Mouse (Mus musculus) heart, embryonic 13.5 days (tissue): ENCODE data around the gene Gm49510. TPM values are rescaled to one million over a fixed set of nuclear protein-coding genes. Genes with fewer than 3 reads are reported as not detected.
A peak's percentile ranks its signal among the peaks of the same experiment; 100 is the strongest.

Experiments used
- ATAC-seq: fragments of 200-750 bp; cut with Nextera tagmentation; 2 replicates; pipeline ENCODE4 v1.8.0; 2017; ENCODE audit warnings: moderate TSS enrichment; ENCODE audit not compliant: insufficient number of reproducible peaks, low FRiP score, low TSS enrichment; ENCODE audit errors: extremely low read depth
- H3K27ac ChIP-seq: fragments of 300-500 bp; sonication (generic); replicated peaks from 2 replicates; pipeline ENCODE4 v1.5.1; 2015; ENCODE audit warnings: moderate library complexity, mild to moderate bottlenecking, inconsistent platforms
- H3K27me3 ChIP-seq: fragments of 300-500 bp; sonication (generic); replicated peaks from 2 replicates; pipeline ENCODE4 v1.6.1; 2015; ENCODE audit warnings: mild to moderate bottlenecking, inconsistent platforms
- H3K36me3 ChIP-seq: fragments of 300-500 bp; sonication (generic); 2 replicates; pipeline ENCODE4 v1.6.1; 2015; ENCODE audit warnings: mild to moderate bottlenecking, inconsistent platforms
- H3K4me1 ChIP-seq: fragments of 300-500 bp; sonication (generic); 2 replicates; pipeline ENCODE4 v1.6.1; 2015; ENCODE audit warnings: inconsistent platforms
- H3K4me2 ChIP-seq: fragments of 300-500 bp; sonication (generic); 2 replicates; pipeline ENCODE4 v1.6.1; 2015; ENCODE audit warnings: inconsistent platforms, mild to moderate bottlenecking, moderate library complexity
- H3K4me3 ChIP-seq: fragments of 300-500 bp; sonication (generic); 2 replicates; pipeline ENCODE4 v1.5.1; 2015; ENCODE audit warnings: moderate library complexity, mild to moderate bottlenecking, inconsistent platforms
- H3K9ac ChIP-seq: fragments of 300-500 bp; sonication (generic); 2 replicates; pipeline ENCODE4 v1.6.1; 2015; ENCODE audit warnings: inconsistent platforms, mild to moderate bottlenecking, moderate library complexity
- H3K9me3 ChIP-seq: fragments of 300-500 bp; sonication (generic); 2 replicates; pipeline ENCODE4 v1.6.1; 2016; ENCODE audit warnings: inconsistent platforms
- WGBS: fragments of 180-500 bp; shearing (Covaris S2); methylation state at CpG from one replicate; pipeline ENCODE4 v1.1.7; 2015; ENCODE audit warnings: mixed read lengths; 5-methylcytosine and 5-hydroxymethylcytosine counted together
- microRNA-seq: library from miRNA; unstranded; fragments of <30 nt; microRNA quantifications from one replicate; pipeline ENCODE4, GENCODE M21; 2016
- polyA plus RNA-seq: library from polyadenylated mRNA; unstranded; fragments of >200 nt; fragmentation: Nextera tagmentation; extraction: Ambion mirVana; gene quantifications from 2 replicates; pipeline ENCODE4 v1.2.1, GENCODE M21; 2015

Gene Gm49510
- polyA plus RNA-seq, 1 experiment from 2014 or later = 0.20 TPM

DNA sequence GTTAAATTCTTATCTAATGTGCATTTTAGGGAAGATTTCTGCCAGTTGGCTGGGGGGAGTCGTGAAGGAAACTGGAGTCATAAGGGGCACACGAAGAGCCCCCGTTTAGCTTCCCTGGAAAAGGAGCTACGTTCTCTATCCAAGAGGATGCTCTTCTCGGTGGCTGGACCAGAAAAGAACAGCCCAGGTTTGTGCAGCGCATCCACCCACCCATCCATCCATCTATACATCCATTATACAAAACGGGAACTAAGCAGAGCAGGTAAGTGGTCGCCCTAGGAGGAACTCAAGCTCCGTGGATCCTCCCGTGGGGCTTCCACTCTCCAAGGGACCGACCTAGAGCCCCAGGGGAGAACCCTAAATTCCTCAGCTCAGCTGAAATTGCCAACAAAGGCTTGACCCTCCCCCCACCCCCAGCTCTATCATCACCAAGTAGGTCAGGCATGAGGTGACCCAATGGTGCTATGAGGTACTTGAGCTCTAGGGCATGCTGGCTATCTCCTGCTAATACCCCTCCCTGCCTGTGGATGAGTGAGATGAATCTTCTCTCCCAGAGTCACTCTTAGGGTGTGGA lies 48.8 kb downstream of the Gm49510 start:
- WGBS = 7% methylated on average over 11 of the region's 11 CpGs
- no peaks in the 10 kb centered on the region for H3K36me3 ChIP-seq
- H3K27me3 ChIP-seq = peaks cover 32% of the 10 kb centered on the region
- H3K9me3 ChIP-seq = peaks cover 2% of the 10 kb centered on the region; the same call in 1 of the 2 replicates
- peak overlapping the region; percentile 57 for H3K4me3 ChIP-seq
- H3K4me2 ChIP-seq = peak overlapping the region; percentile 81
- H3K9ac ChIP-seq = peak overlapping the region; percentile 79
- peaks cover 15% of the 10 kb centered on the region for H3K4me1 ChIP-seq
- ATAC-seq = no peak
- H3K27ac ChIP-seq = no peak overlapping the region

DNA sequence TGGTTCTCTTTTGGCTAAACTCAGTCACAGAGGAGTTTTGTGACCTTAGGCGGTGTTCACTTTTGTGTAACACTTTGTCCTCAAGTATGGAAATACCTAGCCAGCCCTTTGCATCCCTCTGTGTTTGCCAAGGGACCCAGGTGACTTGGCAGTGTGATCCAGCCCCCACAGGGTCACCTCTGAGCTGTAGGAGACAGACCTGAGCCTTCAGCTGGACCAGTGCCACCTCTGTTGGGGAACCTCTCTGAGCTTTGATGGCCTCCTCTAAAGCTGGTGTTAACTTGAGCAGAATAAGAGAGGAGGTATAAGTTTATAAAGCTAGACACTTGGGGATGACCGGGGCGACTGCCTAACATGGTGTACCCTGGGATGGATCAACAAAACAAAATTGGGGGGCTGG lies 49.4 kb downstream of the Gm49510 start:
- no peaks in the 10 kb centered on the region for H3K36me3 ChIP-seq
- peaks cover 2% of the 10 kb centered on the region; the same call in 1 of the 2 replicates for H3K9me3 ChIP-seq
- no peak overlapping the region for H3K4me3 ChIP-seq
- no peak overlapping the region for H3K27ac ChIP-seq
- H3K4me2 ChIP-seq = peak overlapping the region; percentile 81; the same call in 1 of the 2 replicates
- no peak for ATAC-seq
- 93% methylated on average over 3 of the region's 3 CpGs for WGBS
- no peak overlapping the region for H3K9ac ChIP-seq
- peaks cover 15% of the 10 kb centered on the region for H3K4me1 ChIP-seq
- H3K27me3 ChIP-seq = peaks cover 32% of the 10 kb centered on the region

DNA sequence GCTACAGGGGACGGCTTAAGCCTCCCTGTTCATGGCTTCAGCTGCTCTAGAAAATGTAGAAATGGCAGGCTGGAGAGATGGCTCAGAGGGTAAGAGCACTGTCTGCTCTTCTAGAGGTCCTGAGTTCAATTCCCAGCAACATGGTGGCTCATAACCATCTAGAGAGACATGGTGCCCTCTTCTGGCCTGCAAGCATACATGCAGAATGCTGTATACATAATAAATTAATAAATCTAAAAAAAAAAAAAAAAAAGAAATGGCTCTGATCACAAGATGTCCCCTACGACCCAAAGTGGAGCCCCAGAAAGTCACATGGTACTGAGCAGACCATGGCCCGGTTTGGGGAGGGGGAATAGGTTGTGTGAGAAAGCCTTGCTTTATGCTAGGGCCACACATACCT lies 56.2 kb downstream of the Gm49510 start:
- H3K4me1 ChIP-seq = 0 out of 2 replicates have a peak, but pooled peaks cover 3% of the 10 kb centered on the region
- H3K9ac ChIP-seq = no peak overlapping the region
- H3K4me3 ChIP-seq = no peak overlapping the region
- no peaks in the 10 kb centered on the region for H3K27me3 ChIP-seq
- WGBS = 72% methylated on average over 3 of the region's 3 CpGs
- no peak overlapping the region for H3K27ac ChIP-seq
- no peak overlapping the region for H3K4me2 ChIP-seq
- no peaks in the 10 kb centered on the region for H3K36me3 ChIP-seq
- H3K9me3 ChIP-seq = no peaks in the 10 kb centered on the region
- ATAC-seq = no peak

DNA sequence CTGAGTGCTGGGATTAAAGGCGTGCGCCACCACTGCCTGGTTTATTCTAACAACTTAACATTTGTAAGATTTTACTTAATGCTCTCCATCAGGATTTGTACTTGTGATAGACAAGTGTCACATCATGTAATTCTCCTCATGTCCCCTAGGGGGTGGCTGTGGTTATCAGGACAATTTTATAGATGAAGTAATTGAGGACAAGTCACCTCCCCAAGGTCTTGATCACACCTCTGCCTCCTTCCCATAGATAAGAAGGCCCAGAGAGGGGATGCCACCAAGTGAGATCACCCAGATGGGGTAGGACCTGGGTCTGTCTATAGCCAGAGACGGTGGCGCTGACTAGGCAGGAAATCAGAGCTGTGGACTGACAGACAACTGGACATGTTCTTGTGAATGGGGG lies 56.9 kb downstream of the Gm49510 start:
- H3K4me1 ChIP-seq = 0 out of 2 replicates have a peak, but pooled peaks cover 3% of the 10 kb centered on the region
- H3K27ac ChIP-seq = no peak overlapping the region
- WGBS = 63% methylated on average over 4 of the region's 4 CpGs
- no peak overlapping the region for H3K4me3 ChIP-seq
- no peak for ATAC-seq
- no peaks in the 10 kb centered on the region for H3K36me3 ChIP-seq
- H3K9ac ChIP-seq = no peak overlapping the region
- no peaks in the 10 kb centered on the region for H3K27me3 ChIP-seq
- no peaks in the 10 kb centered on the region for H3K9me3 ChIP-seq
- H3K4me2 ChIP-seq = no peak overlapping the region

DNA sequence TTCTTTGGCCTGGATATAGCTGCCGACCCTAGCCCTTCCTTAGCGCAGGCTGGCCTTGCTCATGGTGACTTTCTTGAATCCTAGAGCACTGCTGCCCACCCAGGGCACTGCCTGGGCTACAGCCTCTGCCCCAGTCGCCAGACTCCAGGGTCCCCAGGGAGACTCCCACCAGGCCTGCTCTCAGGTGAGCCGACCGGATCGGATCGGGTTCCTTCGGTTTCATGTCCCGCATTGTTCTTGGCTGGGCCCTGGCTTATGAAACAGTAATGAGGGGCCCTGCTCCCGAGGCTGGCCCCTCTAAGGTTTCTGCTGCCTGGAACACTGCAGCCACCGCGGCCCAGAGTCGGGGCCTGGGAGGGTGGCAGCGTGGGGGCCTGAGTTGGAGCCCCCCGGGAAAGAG lies 57.6 kb downstream of the Gm49510 start:
- no peak for ATAC-seq
- H3K4me1 ChIP-seq = 0 out of 2 replicates have a peak, but pooled peaks cover 3% of the 10 kb centered on the region
- no peaks in the 10 kb centered on the region for H3K9me3 ChIP-seq
- no peak overlapping the region for H3K4me3 ChIP-seq
- H3K9ac ChIP-seq = no peak overlapping the region
- no peaks in the 10 kb centered on the region for H3K27me3 ChIP-seq
- 40% methylated on average over 15 of the region's 15 CpGs for WGBS
- H3K4me2 ChIP-seq = no peak overlapping the region
- no peak overlapping the region for H3K27ac ChIP-seq
- H3K36me3 ChIP-seq = no peaks in the 10 kb centered on the region

DNA sequence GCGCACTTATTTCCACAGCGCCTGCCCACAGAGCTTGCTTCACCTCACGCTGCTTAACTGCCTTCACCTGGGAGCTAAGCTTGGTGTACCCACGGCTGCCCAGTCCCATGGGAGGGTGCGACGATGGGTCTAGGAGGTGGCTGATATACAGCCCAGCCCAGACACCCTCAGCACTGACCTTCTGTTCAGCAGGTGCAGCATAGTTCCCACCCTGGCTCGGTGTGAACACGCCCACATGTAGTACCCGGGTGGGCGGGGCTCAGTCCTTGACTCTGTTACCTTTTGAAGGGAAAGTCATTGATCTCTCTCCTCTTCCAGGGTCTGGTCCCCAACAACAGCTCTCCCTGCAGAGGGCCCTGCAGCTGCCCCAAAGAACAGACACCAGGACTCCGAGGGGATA lies 60.1 kb downstream of the Gm49510 start:
- Histone ChIP-seq H3K9me3 (no peaks in the 10 kb centered on the region), H3K36me3 (no peaks in the 10 kb centered on the region), H3K27ac (no peak overlapping the region), H3K4me3 (no peak overlapping the region), H3K9ac (no peak overlapping the region), H3K4me1 (peaks cover 9% of the 10 kb centered on the region; the same call in 1 of the 2 replicates), H3K27me3 (no peaks in the 10 kb centered on the region), H3K4me2 (no peak overlapping the region)
- WGBS = 80% methylated on average over 11 of the region's 11 CpGs
- no peak for ATAC-seq

DNA sequence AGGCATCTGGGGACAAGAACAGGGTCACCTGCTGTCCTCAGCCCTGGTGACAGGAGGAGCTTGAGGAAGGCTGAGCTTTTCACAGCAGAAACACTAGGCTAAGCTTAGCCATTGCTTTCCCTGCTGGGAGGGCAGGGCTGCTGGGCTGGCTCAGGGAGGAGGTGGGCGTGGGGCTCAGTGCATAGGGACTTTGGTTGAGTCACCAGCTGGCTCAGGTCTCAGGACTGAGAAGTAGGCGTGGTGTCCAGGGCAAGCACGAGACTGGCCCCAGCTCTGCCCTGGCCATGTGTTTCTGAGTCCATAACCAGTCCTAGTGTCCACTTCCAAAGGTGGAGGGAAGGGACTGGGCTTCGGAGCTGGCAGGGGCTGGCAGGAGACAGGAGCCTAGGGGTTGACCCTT lies 60.6 kb downstream of the Gm49510 start:
- no peak for ATAC-seq
- Histone ChIP-seq H3K9ac (no peak overlapping the region), H3K4me1 (peaks cover 9% of the 10 kb centered on the region; the same call in 1 of the 2 replicates), H3K4me3 (no peak overlapping the region), H3K9me3 (no peaks in the 10 kb centered on the region), H3K27ac (no peak overlapping the region), H3K27me3 (no peaks in the 10 kb centered on the region), H3K36me3 (no peaks in the 10 kb centered on the region), H3K4me2 (no peak overlapping the region)
- WGBS = 55% methylated on average over 4 of the region's 4 CpGs

DNA sequence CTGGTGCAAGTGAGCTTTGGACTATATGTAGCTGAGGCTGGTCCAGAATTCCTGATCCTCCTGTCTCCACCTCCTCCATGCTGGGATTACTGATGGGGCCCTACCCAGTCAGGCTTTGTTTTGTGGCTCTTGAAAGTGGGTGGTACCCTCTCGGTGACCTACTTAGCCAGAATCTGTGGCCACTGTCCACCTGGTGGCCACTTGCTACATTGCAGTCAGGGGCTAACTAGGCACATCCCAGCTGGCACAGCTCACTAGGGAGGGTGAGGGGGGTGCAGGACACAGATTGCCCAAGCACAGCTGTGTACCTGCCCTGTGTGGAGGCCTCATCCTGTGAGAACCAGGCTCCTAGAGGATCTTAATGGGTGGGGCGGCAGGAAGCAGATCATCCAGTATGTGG lies 63.4 kb downstream of the Gm49510 start:
- H3K9me3 ChIP-seq = no peaks in the 10 kb centered on the region
- WGBS = 34% methylated on average over 2 of the region's 2 CpGs
- H3K27ac ChIP-seq = no peak overlapping the region

More for the DNA sequence above, 63.4 kb downstream of the Gm49510 start:
- H3K9ac ChIP-seq = no peak overlapping the region
- H3K36me3 ChIP-seq = no peaks in the 10 kb centered on the region
- peaks cover 6% of the 10 kb centered on the region; the same call in 1 of the 2 replicates for H3K4me1 ChIP-seq
- peaks cover 11% of the 10 kb centered on the region; the same call in 1 of the 2 replicates for H3K27me3 ChIP-seq
- no peak overlapping the region for H3K4me3 ChIP-seq
- no peak overlapping the region for H3K4me2 ChIP-seq
- ATAC-seq = no peak

Small RNAs within 50 kb of the gene (microRNA-seq; reads per million reads assigned to microRNA genes)
- gene Mir6955 = not detected

Other genes starting within 250 kb of the Gm49510 start
- gene Elfn2, start 180.9 kb upstream of the Gm49510 start, polyA plus RNA-seq = 0.03 TPM in 1 of 2 replicates, not detected in the other
- gene Mfng, start 126.2 kb upstream of the Gm49510 start, polyA plus RNA-seq = 13.7 and 15.8 TPM in 2 replicates
- gene Card10, start 96.6 kb upstream of the Gm49510 start, polyA plus RNA-seq = 5.1 and 5.3 TPM in 2 replicates
- gene Cdc42ep1, start 57.0 kb upstream of the Gm49510 start, polyA plus RNA-seq = 34.2 and 36.1 TPM in 2 replicates
- gene Lgals2, start 44.1 kb upstream of the Gm49510 start, polyA plus RNA-seq = 0.82 TPM in 1 of 2 replicates, not detected in the other
- 44.3 and 46.2 TPM in 2 replicates for gene Gga1, start 22.5 kb upstream of the Gm49510 start, polyA plus RNA-seq
- gene Sh3bp1, start 101 bp downstream of the Gm49510 start, polyA plus RNA-seq = 18.8 and 19.5 TPM in 2 replicates
- 20.2 and 21.2 TPM in 2 replicates for gene Pdxp, start 14.3 kb downstream of the Gm49510 start, polyA plus RNA-seq
- gene Lgals1, start 27.1 kb downstream of the Gm49510 start, polyA plus RNA-seq = 798 and 814 TPM in 2 replicates
- gene Nol12, start 35.3 kb downstream of the Gm49510 start, polyA plus RNA-seq = 37.3 and 42.9 TPM in 2 replicates
- 45.8 and 46.8 TPM in 2 replicates for gene Triobp, start 48.1 kb downstream of the Gm49510 start, polyA plus RNA-seq
- gene H1f0, start 128.8 kb downstream of the Gm49510 start, polyA plus RNA-seq = 237 and 238 TPM in 2 replicates
- not detected in 2 replicates for gene Galr3, start 142.2 kb downstream of the Gm49510 start, polyA plus RNA-seq
- 23.9 and 25.4 TPM in 2 replicates for gene Ankrd54, start 163.2 kb downstream of the Gm49510 start, polyA plus RNA-seq
- 154 and 160 TPM in 2 replicates for gene Eif3l, start 175.5 kb downstream of the Gm49510 start, polyA plus RNA-seq
- 15.4 and 15.6 TPM in 2 replicates for gene Micall1, start 209.2 kb downstream of the Gm49510 start, polyA plus RNA-seq
- 231 and 244 TPM in 2 replicates for gene Polr2f, start 241.3 kb downstream of the Gm49510 start, polyA plus RNA-seq
- gene 1700088E04Rik, start 241.6 kb downstream of the Gm49510 start, polyA plus RNA-seq = 6.0 TPM in 2 replicates